Mouse (Mus musculus): Measurements from ENCODE around the gene Ccdc80. TPM values are rescaled to one million over a fixed set of nuclear protein-coding genes. Genes with fewer than 3 reads are reported as not detected.

The Ccdc80 gene
- polyA plus RNA-seq, 1 experiment: 11.6 TPM

DNA sequence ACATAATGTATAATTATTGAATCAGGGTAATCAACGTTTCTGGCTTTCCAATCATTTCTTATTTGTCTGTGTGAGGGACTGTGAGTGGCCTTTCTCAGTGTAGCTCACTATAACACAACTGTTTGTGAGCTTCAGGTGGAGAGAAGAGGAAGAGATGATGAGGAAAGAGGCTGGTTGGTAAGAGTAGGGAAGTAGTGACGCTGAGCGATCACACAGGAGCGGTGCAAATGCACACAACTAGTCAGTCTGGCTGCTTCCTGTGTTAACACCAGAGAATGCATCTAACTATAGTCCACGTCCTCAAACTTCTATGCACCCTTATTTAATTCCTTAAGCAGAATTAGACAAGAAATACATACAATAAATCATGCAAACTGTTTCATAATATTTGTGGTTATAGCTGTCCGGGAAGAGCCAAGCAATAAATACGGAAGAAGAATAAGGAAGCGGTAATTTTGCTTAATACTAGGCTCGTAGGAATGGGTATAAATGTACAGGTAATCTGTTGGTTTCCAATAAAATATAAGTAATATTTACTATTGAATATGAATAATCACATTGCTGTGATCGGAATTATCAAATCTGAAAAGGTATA, 55.4 kb downstream of the Ccdc80 start:
- 86% methylated on average over 10 of the region's 10 CpGs for WGBS
- H3K36me3 ChIP-seq (ENCODE audit: control insufficient read depth, insufficient read depth, low read length): peaks cover 70% of the 10 kb centered on the region
- DNase-seq: no peak
- TF ChIP-seq POLR2A (IDR thresholded peaks at IDR 0.05; ENCODE audit: control insufficient read depth, extremely low read depth, insufficient read depth, low read length, poor library complexity): no peak
- H3K27ac ChIP-seq (ENCODE audit: control insufficient read depth, insufficient read depth, low read length): no peak overlapping the region
- no peaks in the 10 kb centered on the region for H3K27me3 ChIP-seq (ENCODE audit: control insufficient read depth, insufficient read depth, low read length)
- H3K4me3 ChIP-seq (ENCODE audit: control insufficient read depth, insufficient read depth, low read length): no peak overlapping the region
- H3K4me1 ChIP-seq (replicated peaks; ENCODE audit: control insufficient read depth, insufficient read depth, low read length): no peaks in the 10 kb centered on the region

GRCm38 (mm10) chr16:45154741-45155250, 61.6 kb downstream of the Ccdc80 start:
- Histone ChIP-seq H3K4me1 (replicated peaks; ENCODE audit: control insufficient read depth, insufficient read depth, low read length) (peaks cover 7% of the 10 kb centered on the region; the same call in 1 of the 2 replicates), H3K36me3 (ENCODE audit: control insufficient read depth, insufficient read depth, low read length) (peaks cover 19% of the 10 kb centered on the region), H3K27me3 (ENCODE audit: control insufficient read depth, insufficient read depth, low read length) (no peaks in the 10 kb centered on the region), H3K4me3 (ENCODE audit: control insufficient read depth, insufficient read depth, low read length) (no peak overlapping the region), H3K27ac (ENCODE audit: control insufficient read depth, insufficient read depth, low read length) (no peak overlapping the region)
- TF ChIP-seq CTCF (IDR thresholded peaks at IDR 0.05; ENCODE audit: borderline replicate concordance, control insufficient read depth, extremely low read depth, insufficient read depth, low read length, poor library complexity) (no peak), POLR2A (IDR thresholded peaks at IDR 0.05; ENCODE audit: control insufficient read depth, extremely low read depth, insufficient read depth, low read length, poor library complexity) (no peak)
- no peak for DNase-seq
- 92% methylated on average over 3 of the region's 3 CpGs for WGBS

- WGBS: 2% methylated on average over 20 of the region's 20 CpGs
- peak; percentile 72 for DNase-seq
- H3K27ac ChIP-seq (ENCODE audit: control insufficient read depth, insufficient read depth, low read length): peak overlapping the region; percentile 66
- H3K27me3 ChIP-seq (ENCODE audit: control insufficient read depth, insufficient read depth, low read length): no peaks in the 10 kb centered on the region
- no peak for TF ChIP-seq POLR2A (IDR thresholded peaks at IDR 0.05; ENCODE audit: control insufficient read depth, extremely low read depth, insufficient read depth, low read length, poor library complexity)
- TF ChIP-seq CTCF (IDR thresholded peaks at IDR 0.05; ENCODE audit: borderline replicate concordance, control insufficient read depth, extremely low read depth, insufficient read depth, low read length, poor library complexity): no peak
- no peaks in the 10 kb centered on the region for H3K36me3 ChIP-seq (ENCODE audit: control insufficient read depth, insufficient read depth, low read length)
- H3K4me3 ChIP-seq (ENCODE audit: control insufficient read depth, insufficient read depth, low read length): peak overlapping the region; percentile 72
- H3K4me1 ChIP-seq (replicated peaks; ENCODE audit: control insufficient read depth, insufficient read depth, low read length): peaks cover 9% of the 10 kb centered on the region; the same call in 1 of the 2 replicates
These were observed 64.9 kb downstream of the Ccdc80 start for GRCm38 (mm10) chr16:45158136-45158521.

- under 1% methylated on average over 64 of the region's 64 CpGs for WGBS
- Histone ChIP-seq H3K27ac (ENCODE audit: control insufficient read depth, insufficient read depth, low read length) (peak within 1 kb of the TSS; percentile 66), H3K36me3 (ENCODE audit: control insufficient read depth, insufficient read depth, low read length) (no peaks in the 10 kb centered on the region), H3K27me3 (ENCODE audit: control insufficient read depth, insufficient read depth, low read length) (no peaks in the 10 kb centered on the region), H3K4me1 (replicated peaks; ENCODE audit: control insufficient read depth, insufficient read depth, low read length) (peaks cover 9% of the 10 kb centered on the region; the same call in 1 of the 2 replicates), H3K4me3 (ENCODE audit: control insufficient read depth, insufficient read depth, low read length) (peak within 1 kb of the TSS; percentile 85)
- TF ChIP-seq POLR2A (IDR thresholded peaks at IDR 0.05; ENCODE audit: control insufficient read depth, extremely low read depth, insufficient read depth, low read length, poor library complexity) (peak; percentile 83), CTCF (IDR thresholded peaks at IDR 0.05; ENCODE audit: borderline replicate concordance, control insufficient read depth, extremely low read depth, insufficient read depth, low read length, poor library complexity) (peak; percentile 62; the same call in 1 of the 2 replicates)
- DNase-seq: peak; percentile 96
These were observed 65.6 kb downstream of the Ccdc80 start, which contains the start of the genes Slc35a5 and Atg3 for GRCm38 (mm10) chr16:45158522-45159388. TSS of gene Slc35a5 (minus strand) at chr16:45158706. TSS of gene Atg3 (plus strand) at chr16:45158785.

GRCm38 (mm10) chr16:45159389-45159716, 66.2 kb downstream of the Ccdc80 start:
- H3K27me3 ChIP-seq (ENCODE audit: control insufficient read depth, insufficient read depth, low read length): no peaks in the 10 kb centered on the region
- no peak overlapping the region for H3K27ac ChIP-seq (ENCODE audit: control insufficient read depth, insufficient read depth, low read length)
- peaks cover 9% of the 10 kb centered on the region; the same call in 1 of the 2 replicates for H3K4me1 ChIP-seq (replicated peaks; ENCODE audit: control insufficient read depth, insufficient read depth, low read length)
- under 1% methylated on average over 11 of the region's 11 CpGs for WGBS
- no peak for TF ChIP-seq CTCF (IDR thresholded peaks at IDR 0.05; ENCODE audit: borderline replicate concordance, control insufficient read depth, extremely low read depth, insufficient read depth, low read length, poor library complexity)
- TF ChIP-seq POLR2A (IDR thresholded peaks at IDR 0.05; ENCODE audit: control insufficient read depth, extremely low read depth, insufficient read depth, low read length, poor library complexity): no peak
- H3K4me3 ChIP-seq (ENCODE audit: control insufficient read depth, insufficient read depth, low read length): peak overlapping the region; percentile 85
- DNase-seq: no peak
- H3K36me3 ChIP-seq (ENCODE audit: control insufficient read depth, insufficient read depth, low read length): no peaks in the 10 kb centered on the region

Other genes starting within 250 kb of the Ccdc80 start
- not detected in 2 replicates for gene Cd200r2, start 226.3 kb upstream of the Ccdc80 start, polyA plus RNA-seq (2012; rRNA removed)
- 0.38 TPM in 1 of 2 replicates, not detected in the other for gene Cd200r3, start 149.7 kb upstream of the Ccdc80 start, polyA plus RNA-seq (2012; rRNA removed)
- gene Slc35a5, start 65.3 kb downstream of the Ccdc80 start, polyA plus RNA-seq (2012; rRNA removed): 17.6 and 22.7 TPM in 2 replicates
- gene Atg3, start 65.4 kb downstream of the Ccdc80 start, polyA plus RNA-seq (2012; rRNA removed): 25.8 and 37.7 TPM in 2 replicates
- gene Btla, start 130.9 kb downstream of the Ccdc80 start, polyA plus RNA-seq (2012; rRNA removed): 4.2 and 5.0 TPM in 2 replicates

Measured in thymus, adult 2 months (tissue).